Mouse (Mus musculus) adipose tissue, adult 10 weeks (tissue): ENCODE data around the gene B3gnt9. TPM values are rescaled to one million over a fixed set of nuclear protein-coding genes. Genes with fewer than 3 reads are reported as not detected.

ENCODE experiments used
- polyA plus RNA-seq: library from polyadenylated mRNA; stranded (reverse); fragments of 350-450 nt; fragmentation: Illumina TruSeq; extraction: RNeasy Lipid Tissue Mini Kit (QIAGEN cat#74804); gene quantifications from one replicate; pipeline ENCODE4 v1.2.3, GENCODE M21; 2014; ENCODE audit warnings: low read depth, low replicate concordance

The B3gnt9 gene
- 7.4 TPM for polyA plus RNA-seq

DNA sequence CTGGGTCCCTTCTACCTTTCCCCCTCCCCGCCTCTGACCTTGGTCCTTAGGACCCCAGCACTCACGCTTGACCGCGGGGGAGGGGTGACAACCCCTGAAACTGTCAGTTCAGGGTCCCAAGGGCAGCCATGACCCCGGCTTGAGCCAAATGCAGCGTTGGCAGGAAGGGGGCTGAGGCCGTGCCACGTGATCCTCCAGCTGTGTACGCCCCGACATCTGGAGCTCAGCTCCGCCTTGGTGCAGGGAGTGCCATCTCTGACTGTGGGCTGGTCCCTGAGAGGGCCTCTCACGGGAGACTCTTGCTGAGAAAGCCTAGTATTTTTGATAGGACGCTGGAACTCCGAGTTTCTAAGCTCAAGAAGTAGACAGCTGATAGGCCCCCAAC is at the start of gene B3gnt9:
Gene B3gnt9 (minus strand): TSS at position 188 of the 385 bp plus-strand sequence.

DNA sequence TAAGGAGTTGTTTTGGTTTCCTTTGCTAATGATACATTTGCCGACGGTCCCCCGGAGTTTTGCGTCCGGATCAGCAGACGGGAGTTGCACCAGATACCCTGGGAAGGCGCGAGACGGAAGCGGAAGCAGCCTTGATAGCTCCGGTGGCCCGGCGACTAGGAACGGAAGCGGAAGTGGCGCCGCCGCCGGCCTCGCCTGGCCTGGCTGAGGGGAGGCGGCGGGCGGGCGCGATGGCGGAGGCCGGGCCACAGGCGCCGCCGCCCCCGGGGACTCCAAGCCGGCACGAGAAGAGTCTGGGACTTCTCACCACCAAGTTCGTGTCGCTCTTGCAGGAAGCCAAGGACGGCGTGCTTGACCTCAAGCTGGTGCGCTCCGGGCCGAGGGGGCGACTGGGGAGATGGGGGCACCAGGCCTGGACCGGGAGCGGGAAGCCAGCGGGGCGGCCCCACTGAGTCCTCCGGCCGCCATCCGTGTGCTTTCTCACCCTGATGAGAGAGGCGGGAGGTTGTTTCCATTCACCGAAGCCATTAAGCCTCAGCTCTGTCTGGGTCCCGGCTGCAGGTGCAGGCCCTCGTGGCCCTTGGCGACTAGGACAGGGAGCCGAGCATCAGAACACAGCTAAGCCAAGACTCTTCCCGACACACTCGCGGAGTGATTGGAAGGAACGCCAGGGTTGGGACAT is 42.7 kb upstream of the B3gnt9 start, which contains the start of gene E2f4:
Gene E2f4 (plus strand): TSS at position 153 of the 682 bp plus-strand sequence.

DNA sequence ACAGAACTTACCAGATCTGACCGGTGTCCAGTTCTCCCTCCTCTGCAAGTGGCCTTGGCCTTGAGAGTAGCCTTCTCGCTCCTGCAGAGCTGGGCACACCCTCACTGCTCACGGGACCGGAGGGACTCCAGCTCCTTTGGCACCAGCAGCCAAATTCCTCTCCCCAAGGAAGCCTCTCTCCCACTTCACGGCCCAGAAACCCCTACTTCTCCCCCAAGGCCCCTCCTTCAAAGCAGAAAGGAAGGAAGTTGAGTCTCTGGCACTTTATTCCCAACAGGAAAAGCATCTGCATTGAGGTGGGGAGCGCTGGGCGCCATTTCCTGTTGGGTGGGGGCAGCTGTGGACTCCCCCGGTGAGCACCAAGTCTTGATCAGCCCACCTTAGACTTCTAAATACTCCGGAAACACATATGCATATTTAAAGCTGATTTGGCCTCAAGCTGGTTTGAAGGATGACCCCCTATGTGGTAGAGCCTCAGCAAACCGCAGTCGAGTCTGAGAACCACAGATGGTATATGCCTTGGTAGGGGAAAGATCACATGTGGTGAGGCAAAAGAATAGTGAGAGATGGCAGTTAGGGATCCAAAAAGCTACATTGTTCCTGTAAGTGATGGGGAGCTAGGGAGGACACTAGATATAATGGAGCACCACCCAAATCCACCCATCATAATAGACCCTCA is 41.1 kb upstream of the B3gnt9 start, which contains the start of gene Exoc3l:
Gene Exoc3l (minus strand): TSS at position 207 of the 679 bp plus-strand sequence.

DNA sequence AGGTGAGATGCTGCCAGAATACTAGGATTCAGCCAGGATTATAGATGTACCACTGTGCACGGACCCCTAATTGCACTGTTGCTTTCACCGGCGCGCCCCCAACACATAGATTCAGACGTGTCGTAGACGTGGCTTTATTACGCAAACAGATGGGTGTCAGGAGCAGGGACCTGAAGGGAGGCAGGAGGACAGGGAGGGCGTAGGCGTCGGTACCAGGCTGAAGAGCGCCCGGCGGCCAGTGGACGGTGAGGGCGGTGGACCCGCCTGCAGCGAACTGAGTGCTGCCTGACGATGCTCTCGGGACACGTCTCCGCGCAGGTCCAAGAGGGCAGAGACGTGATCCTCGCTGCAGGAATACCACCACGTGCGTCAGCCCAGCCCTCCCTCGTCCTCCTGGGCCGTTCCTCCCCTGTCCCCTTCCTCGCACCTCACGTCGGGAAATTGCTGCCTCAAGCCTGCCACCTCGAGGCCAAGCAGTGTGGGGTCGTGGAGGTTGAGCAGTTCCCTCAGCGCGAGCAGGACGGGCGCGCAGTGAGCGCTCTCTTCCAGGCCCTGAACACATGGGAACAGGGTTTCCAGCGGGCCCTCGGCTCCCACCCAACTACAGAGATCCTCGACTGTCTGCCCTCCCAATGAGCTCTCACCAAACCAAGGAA is 35.0 kb upstream of the B3gnt9 start, which contains the start of gene 4931428F04Rik:
Gene 4931428F04Rik (minus strand): TSS at position 60 of the 656 bp plus-strand sequence.

DNA sequence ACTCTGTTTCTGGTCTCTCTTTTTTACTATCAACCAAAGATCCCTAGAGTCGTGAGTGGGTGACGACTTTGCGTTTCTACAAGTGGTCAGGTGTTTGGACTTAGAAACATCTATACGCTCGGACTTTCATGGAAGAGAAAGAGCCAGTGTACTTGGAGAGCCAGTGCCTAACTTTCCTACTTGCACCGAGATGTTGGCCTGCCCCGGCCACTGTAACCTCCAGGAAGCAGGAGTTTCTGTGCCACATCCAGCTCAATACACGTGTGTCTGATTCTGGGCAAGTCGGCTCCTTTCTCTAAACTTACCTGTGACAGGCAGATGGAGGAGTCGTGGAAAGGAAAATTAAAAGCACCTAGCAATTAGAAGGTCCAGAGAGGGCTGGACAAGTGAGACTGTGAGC is 20.9 kb upstream of the B3gnt9 start, which contains the start of gene Nol3:
Gene Nol3 (plus strand): TSS at position 301 of the 400 bp plus-strand sequence.

DNA sequence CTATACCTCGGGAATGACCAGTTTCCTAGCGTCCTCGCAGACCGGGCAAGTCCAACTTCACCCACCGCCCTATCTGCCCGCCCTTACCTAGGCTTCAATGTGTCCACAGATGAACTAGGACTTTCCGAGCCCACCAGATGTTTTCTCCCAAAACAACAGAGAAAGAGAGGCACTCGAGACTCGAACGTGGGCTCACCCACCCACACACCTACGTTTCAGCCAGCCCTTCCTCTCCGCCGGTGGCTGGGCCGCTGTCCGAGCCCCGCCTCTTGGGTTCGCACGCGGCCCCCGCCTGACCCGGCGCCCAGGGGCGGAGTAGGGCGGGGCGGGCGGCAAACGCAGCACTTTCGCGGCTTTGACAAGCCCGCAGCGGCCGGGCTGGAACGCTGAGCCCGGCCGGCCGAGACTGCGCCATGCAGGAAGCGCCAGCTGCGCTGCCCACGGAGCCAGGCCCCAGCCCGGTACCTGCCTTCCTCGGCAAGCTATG is 14.6 kb upstream of the B3gnt9 start, which contains the start of gene Hsf4:
Gene Hsf4 (plus strand): TSS at position 341 of the 487 bp plus-strand sequence.

DNA sequence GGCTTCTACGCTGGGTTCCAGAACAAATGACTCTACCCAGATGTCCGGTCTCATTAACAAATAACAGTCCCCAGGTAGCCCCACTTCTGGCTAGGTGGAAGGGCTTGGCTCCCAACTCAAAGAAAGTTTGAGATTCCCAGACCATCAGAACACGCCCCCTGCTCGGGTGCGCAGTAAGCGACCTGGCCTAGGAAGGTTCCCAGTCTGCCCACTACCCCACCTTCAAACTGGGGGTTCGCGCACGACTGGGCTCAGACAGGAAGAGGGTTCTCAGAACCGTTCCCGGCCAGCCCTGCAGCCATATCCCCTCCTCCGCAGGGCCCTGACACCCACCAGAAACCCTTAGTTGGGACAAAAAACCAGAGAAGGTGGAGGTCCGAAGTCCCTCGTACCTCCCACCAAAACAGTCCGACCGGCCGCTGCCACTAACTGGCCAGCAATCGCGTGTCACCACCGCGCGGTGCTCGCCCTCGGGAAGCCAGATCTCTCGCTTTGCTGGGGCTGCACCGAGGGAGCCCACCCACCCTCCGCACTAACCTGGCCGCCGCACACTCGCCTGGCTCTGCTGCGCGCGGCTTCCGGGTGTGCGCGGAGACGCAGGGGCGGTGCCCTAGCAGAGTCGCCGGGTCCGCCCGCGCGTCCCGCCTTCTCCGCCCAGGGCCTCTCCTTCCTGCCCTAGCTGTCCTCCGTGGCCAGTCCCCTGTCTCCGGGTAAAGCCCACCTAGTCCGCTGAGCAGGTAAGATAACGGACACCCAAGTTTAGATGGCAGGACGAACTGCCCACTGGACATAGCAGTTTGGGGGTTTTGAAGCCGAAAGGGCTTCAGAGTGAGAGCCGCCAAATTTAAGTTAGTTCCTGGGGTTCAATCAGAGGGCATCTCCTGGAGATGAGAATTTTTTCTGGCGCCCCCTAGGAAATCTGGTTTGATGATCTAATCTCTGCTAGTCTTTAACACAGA is 9.3 kb upstream of the B3gnt9 start, which contains the start of the genes Tradd and Fbxl8:
Gene Tradd (minus strand): TSS at position 586 of the 959 bp plus-strand sequence.
Gene Fbxl8 (plus strand): TSS at position 625 of the 959 bp plus-strand sequence.

DNA sequence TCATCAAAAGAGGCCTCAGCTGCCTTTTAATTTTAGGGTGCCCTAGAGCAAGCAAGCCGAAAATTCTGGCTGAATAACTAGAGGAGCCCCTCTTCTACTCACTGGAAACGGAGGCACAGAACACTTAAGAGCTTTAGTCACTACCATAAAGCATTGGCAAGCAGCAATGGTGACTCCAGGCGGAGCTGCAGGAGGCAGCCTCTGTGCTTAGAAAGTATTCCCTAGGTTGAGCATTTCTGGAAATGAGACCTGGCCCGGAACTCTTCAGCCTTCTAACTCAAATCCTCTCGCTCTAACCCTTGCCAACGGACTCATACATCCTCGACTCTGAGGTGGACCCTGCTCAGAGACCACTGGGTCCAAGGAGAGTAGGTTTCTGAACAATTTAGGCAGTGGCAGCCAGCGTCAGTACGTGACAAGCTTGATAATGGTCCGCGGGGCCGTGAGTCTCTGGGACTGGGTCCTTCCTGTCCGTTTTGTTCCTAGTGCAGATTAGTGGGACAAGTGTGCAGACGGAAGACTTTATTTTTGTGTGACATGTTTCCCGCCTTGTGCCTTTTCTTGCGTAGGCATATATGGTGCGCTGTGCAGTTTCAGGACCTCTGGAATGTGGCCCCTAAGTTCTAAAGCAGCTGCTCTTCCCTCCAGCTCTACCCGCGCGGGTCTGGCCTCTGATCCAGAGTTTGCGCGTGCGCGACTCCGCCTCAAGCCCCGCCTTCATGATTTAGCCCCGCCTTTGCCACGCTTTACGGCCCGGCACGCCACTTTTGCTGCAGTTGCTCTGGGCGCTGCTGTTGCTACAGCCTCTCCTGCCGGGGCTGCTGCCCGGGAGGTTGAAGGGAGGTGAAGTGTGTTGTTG is 30.3 kb downstream of the B3gnt9 start, which contains the start of gene D230025D16Rik:
Gene D230025D16Rik (plus strand): TSS at position 733 of the 859 bp plus-strand sequence.

Other genes starting within 250 kb of the B3gnt9 start
- not detected for gene Ces3a, start 206.6 kb downstream of the B3gnt9 start, polyA plus RNA-seq
- gene Ces3b, start 171.4 kb downstream of the B3gnt9 start, polyA plus RNA-seq: not detected
- gene Ces4a, start 123.4 kb downstream of the B3gnt9 start, polyA plus RNA-seq: not detected
- 37.2 TPM for gene Cbfb, start 84.5 kb downstream of the B3gnt9 start, polyA plus RNA-seq
- 21.0 TPM for gene D230025D16Rik, start 30.0 kb downstream of the B3gnt9 start, polyA plus RNA-seq
- gene Tradd, start 9.5 kb upstream of the B3gnt9 start, polyA plus RNA-seq: 11.6 TPM
- 2.6 TPM for gene Fbxl8, start 9.5 kb upstream of the B3gnt9 start, polyA plus RNA-seq
- gene Hsf4, start 14.6 kb upstream of the B3gnt9 start, polyA plus RNA-seq: 0.88 TPM
- 6.8 TPM for gene Nol3, start 21.0 kb upstream of the B3gnt9 start, polyA plus RNA-seq
- 4.7 TPM for gene 4931428F04Rik, start 34.7 kb upstream of the B3gnt9 start, polyA plus RNA-seq
- 3.1 TPM for gene Exoc3l, start 40.9 kb upstream of the B3gnt9 start, polyA plus RNA-seq
- gene E2f4, start 42.5 kb upstream of the B3gnt9 start, polyA plus RNA-seq: 37.2 TPM
- 24.2 TPM for gene Elmo3, start 50.4 kb upstream of the B3gnt9 start, polyA plus RNA-seq
- gene Lrrc29, start 71.1 kb upstream of the B3gnt9 start, polyA plus RNA-seq: 5.2 TPM
- gene Tmem208, start 71.2 kb upstream of the B3gnt9 start, polyA plus RNA-seq: 61.4 TPM
- 11.4 TPM for gene Fhod1, start 92.8 kb upstream of the B3gnt9 start, polyA plus RNA-seq
- 2.4 TPM for gene Slc9a5, start 93.7 kb upstream of the B3gnt9 start, polyA plus RNA-seq
- gene Plekhg4, start 118.1 kb upstream of the B3gnt9 start, polyA plus RNA-seq: 1.0 TPM
- 4.8 TPM for gene Kctd19, start 158.3 kb upstream of the B3gnt9 start, polyA plus RNA-seq
- gene Lrrc36, start 158.4 kb upstream of the B3gnt9 start, polyA plus RNA-seq: 5.2 TPM
- 75.1 TPM for gene Tppp3, start 216.4 kb upstream of the B3gnt9 start, polyA plus RNA-seq
- gene Zdhhc1, start 241.7 kb upstream of the B3gnt9 start, polyA plus RNA-seq: 32.3 TPM